Mouse (Mus musculus) kidney, embryonic 15.5 days (tissue): Measurements from ENCODE around the gene Pcsk2. TPM values are rescaled to one million over a fixed set of nuclear protein-coding genes. Genes with fewer than 3 reads are reported as not detected.

Experiments used
- ATAC-seq: fragments of 200-750 bp; cut with Nextera tagmentation; replicated peaks from 2 replicates; pipeline ENCODE4 v1.8.0; 2017; ENCODE audit warnings: moderate TSS enrichment; ENCODE audit not compliant: low FRiP score
- H3K27ac ChIP-seq: fragments of 300-500 bp; sonication (generic); 2 replicates; pipeline ENCODE4 v1.5.1; 2015; ENCODE audit warnings: mild to moderate bottlenecking, inconsistent platforms
- H3K27me3 ChIP-seq: fragments of 300-500 bp; sonication (generic); 2 replicates; pipeline ENCODE4 v1.6.1; 2015; ENCODE audit warnings: inconsistent platforms
- H3K36me3 ChIP-seq: fragments of 300-500 bp; sonication (generic); 2 replicates; pipeline ENCODE4 v1.6.1; 2015; ENCODE audit warnings: inconsistent platforms
- H3K4me1 ChIP-seq: fragments of 300-500 bp; sonication (generic); 2 replicates; pipeline ENCODE4 v1.6.1; 2015; ENCODE audit warnings: inconsistent platforms
- H3K4me2 ChIP-seq: fragments of 300-500 bp; sonication (generic); 2 replicates; pipeline ENCODE4 v1.6.1; 2015; ENCODE audit warnings: moderate library complexity, mild to moderate bottlenecking, inconsistent platforms
- H3K4me3 ChIP-seq: fragments of 300-500 bp; sonication (generic); replicated peaks from 2 replicates; pipeline ENCODE4 v1.5.1; 2015; ENCODE audit warnings: mild to moderate bottlenecking, inconsistent platforms
- H3K9ac ChIP-seq: fragments of 300-500 bp; sonication (generic); 2 replicates; pipeline ENCODE4 v1.6.1; 2015; ENCODE audit warnings: mild to moderate bottlenecking, inconsistent platforms
- H3K9me3 ChIP-seq: fragments of 300-500 bp; sonication (generic); replicated peaks from 2 replicates; pipeline ENCODE4 v1.6.1; 2016; ENCODE audit warnings: inconsistent platforms
- WGBS: fragments of 180-500 bp; shearing (Covaris S2); methylation state at CpG from one replicate; pipeline ENCODE4 v1.1.7; 2015; ENCODE audit warnings: mixed read lengths; 5-methylcytosine and 5-hydroxymethylcytosine counted together
- polyA plus RNA-seq: library from polyadenylated mRNA; unstranded; fragments of >200 nt; fragmentation: Nextera tagmentation; extraction: Ambion mirVana; gene quantifications from 2 replicates; pipeline ENCODE4 v1.2.1, GENCODE M21; 2015

Pcsk2 gene
- polyA plus RNA-seq: 1.6 and 1.9 TPM in 2 replicates

- WGBS: under 1% methylated on average over 42 of the region's 51 CpGs
- H3K9me3 ChIP-seq: no peaks in the 10 kb centered on the region
- H3K27me3 ChIP-seq: peaks cover 64% of the 10 kb centered on the region
- no peak within 1 kb of the TSS for H3K27ac ChIP-seq
- H3K9ac ChIP-seq: peak within 1 kb of the TSS; percentile 35; the same call in 1 of the 2 replicates
- peak within 1 kb of the TSS; percentile 53 for H3K4me3 ChIP-seq
- H3K4me2 ChIP-seq: peak within 1 kb of the TSS; percentile 88
- no peaks in the 10 kb centered on the region for H3K36me3 ChIP-seq
- peaks cover 17% of the 10 kb centered on the region for H3K4me1 ChIP-seq
- ATAC-seq: peak; percentile 93
These were observed at the start of gene Pcsk2 for GRCm38 (mm10) chr2:143545758-143546246. Pcsk2 (plus strand) TSS chr2:143546156.

- Histone ChIP-seq H3K4me1 (no peaks in the 10 kb centered on the region), H3K27me3 (no peaks in the 10 kb centered on the region), H3K9ac (no peak overlapping the region), H3K27ac (no peak overlapping the region), H3K4me2 (no peak overlapping the region), H3K9me3 (no peaks in the 10 kb centered on the region), H3K4me3 (no peak overlapping the region), H3K36me3 (no peaks in the 10 kb centered on the region)
- WGBS: 92% methylated on average over 9 of the region's 9 CpGs
- ATAC-seq: no peak
These were observed 45.1 kb upstream of the Pcsk2 start for GRCm38 (mm10) chr2:143500845-143501244.

DNA sequence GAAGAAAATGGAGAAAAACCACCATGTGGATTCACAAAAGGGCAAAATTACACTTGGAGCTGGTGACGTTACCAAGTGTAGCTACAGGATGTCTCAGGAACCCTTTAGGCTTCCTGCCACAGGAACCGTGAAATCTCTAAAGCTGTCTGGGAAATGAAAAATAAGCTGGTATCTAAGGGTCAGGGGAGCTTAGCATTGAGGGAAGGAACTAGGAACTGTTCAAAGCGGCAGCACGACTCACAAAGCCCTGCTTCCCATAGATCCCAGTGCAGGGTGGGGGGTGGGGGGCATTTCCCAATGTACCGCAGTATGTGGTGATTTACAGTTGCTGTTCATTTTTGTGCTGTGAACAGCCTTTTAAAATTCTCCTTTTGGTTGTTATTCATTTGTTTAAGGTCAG is 44.2 kb upstream of the Pcsk2 start:
- WGBS: 36% methylated on average over 5 of the region's 5 CpGs
- no peaks in the 10 kb centered on the region for H3K36me3 ChIP-seq
- H3K4me2 ChIP-seq: no peak overlapping the region
- no peak overlapping the region for H3K9ac ChIP-seq
- no peaks in the 10 kb centered on the region for H3K27me3 ChIP-seq
- H3K27ac ChIP-seq: no peak overlapping the region
- no peak overlapping the region for H3K4me3 ChIP-seq
- H3K4me1 ChIP-seq: no peaks in the 10 kb centered on the region
- no peaks in the 10 kb centered on the region for H3K9me3 ChIP-seq
- ATAC-seq: no peak

DNA sequence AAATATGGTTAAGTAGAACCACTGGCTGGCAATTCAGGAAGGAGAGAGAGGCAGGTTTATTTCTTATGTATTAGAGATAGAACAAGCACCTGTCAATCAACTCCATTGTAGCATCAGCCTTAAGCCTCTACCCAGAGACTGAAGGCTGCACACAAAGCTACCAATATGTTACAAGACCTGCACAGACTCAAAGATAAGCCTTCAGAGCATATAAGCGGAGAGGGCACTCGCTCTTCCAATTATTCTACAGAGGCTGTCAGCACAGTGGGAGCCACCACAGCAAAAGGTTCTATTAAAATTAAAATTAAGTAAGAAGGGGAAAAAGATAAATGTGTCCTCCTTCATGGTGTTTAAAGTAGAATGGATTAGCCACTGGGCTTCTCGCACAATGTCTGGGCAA is 43.8 kb upstream of the Pcsk2 start:
- H3K27me3 ChIP-seq: no peaks in the 10 kb centered on the region
- no peak overlapping the region for H3K4me2 ChIP-seq
- H3K27ac ChIP-seq: no peak overlapping the region
- no peaks in the 10 kb centered on the region for H3K36me3 ChIP-seq
- H3K4me1 ChIP-seq: no peaks in the 10 kb centered on the region
- 90% methylated on average over 3 of the region's 3 CpGs for WGBS
- H3K4me3 ChIP-seq: no peak overlapping the region
- ATAC-seq: no peak
- no peaks in the 10 kb centered on the region for H3K9me3 ChIP-seq
- H3K9ac ChIP-seq: no peak overlapping the region

- peak; percentile 86 for ATAC-seq
- H3K9me3 ChIP-seq: no peaks in the 10 kb centered on the region
- no peaks in the 10 kb centered on the region for H3K36me3 ChIP-seq
- H3K4me1 ChIP-seq: no peaks in the 10 kb centered on the region
- H3K9ac ChIP-seq: no peak overlapping the region
- no peak overlapping the region for H3K27ac ChIP-seq
- WGBS: 16% methylated on average over 3 of the region's 3 CpGs
- H3K4me3 ChIP-seq: no peak overlapping the region
- H3K4me2 ChIP-seq: no peak overlapping the region
- no peaks in the 10 kb centered on the region for H3K27me3 ChIP-seq
These were observed 9.5 kb upstream of the Pcsk2 start for GRCm38 (mm10) chr2:143536485-143536884.

DNA sequence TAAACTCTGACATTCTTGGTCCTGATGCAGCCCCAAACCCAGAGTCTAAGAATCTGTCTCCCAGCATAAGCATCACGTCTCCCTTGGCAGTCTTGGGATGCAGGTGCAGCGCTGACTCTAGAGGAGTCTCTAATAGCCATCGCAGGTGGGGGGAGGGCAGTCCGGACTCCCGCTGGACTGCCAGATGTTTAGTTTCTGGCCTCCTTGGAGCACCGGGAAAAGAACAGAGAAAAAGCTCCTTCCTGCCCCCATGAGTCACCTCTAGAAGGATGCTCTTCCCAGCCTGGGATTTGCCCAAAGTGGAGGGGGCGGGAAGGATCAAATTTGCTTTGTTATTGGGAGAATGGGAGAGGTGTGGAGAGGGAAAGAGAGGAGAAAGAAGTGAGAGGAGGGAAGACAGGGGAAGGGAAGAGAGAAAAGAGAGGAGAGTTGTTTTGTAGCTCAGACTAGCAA is 631 bp upstream of the Pcsk2 start:
- Histone ChIP-seq H3K27ac (no peak overlapping the region), H3K4me1 (peaks cover 17% of the 10 kb centered on the region), H3K9ac (peak overlapping the region; percentile 35; the same call in 1 of the 2 replicates), H3K4me2 (peak overlapping the region; percentile 88), H3K27me3 (peaks cover 62% of the 10 kb centered on the region), H3K36me3 (no peaks in the 10 kb centered on the region), H3K9me3 (no peaks in the 10 kb centered on the region), H3K4me3 (peak overlapping the region; percentile 53)
- 0% methylated on average over 7 of the region's 7 CpGs for WGBS
- peak; percentile 61 for ATAC-seq

- H3K9me3 ChIP-seq: no peaks in the 10 kb centered on the region
- 2% methylated on average over 33 of the region's 33 CpGs for WGBS
- H3K27me3 ChIP-seq: peaks cover 64% of the 10 kb centered on the region
- H3K36me3 ChIP-seq: no peaks in the 10 kb centered on the region
- peaks cover 17% of the 10 kb centered on the region for H3K4me1 ChIP-seq
- peak overlapping the region; percentile 53 for H3K4me3 ChIP-seq
- ATAC-seq: peak; percentile 56; the same call in 1 of the 2 replicates
- no peak overlapping the region for H3K9ac ChIP-seq
- no peak overlapping the region for H3K27ac ChIP-seq
- peak overlapping the region; percentile 88 for H3K4me2 ChIP-seq
These were observed 656 bp downstream of the Pcsk2 start for GRCm38 (mm10) chr2:143546412-143547211.

DNA sequence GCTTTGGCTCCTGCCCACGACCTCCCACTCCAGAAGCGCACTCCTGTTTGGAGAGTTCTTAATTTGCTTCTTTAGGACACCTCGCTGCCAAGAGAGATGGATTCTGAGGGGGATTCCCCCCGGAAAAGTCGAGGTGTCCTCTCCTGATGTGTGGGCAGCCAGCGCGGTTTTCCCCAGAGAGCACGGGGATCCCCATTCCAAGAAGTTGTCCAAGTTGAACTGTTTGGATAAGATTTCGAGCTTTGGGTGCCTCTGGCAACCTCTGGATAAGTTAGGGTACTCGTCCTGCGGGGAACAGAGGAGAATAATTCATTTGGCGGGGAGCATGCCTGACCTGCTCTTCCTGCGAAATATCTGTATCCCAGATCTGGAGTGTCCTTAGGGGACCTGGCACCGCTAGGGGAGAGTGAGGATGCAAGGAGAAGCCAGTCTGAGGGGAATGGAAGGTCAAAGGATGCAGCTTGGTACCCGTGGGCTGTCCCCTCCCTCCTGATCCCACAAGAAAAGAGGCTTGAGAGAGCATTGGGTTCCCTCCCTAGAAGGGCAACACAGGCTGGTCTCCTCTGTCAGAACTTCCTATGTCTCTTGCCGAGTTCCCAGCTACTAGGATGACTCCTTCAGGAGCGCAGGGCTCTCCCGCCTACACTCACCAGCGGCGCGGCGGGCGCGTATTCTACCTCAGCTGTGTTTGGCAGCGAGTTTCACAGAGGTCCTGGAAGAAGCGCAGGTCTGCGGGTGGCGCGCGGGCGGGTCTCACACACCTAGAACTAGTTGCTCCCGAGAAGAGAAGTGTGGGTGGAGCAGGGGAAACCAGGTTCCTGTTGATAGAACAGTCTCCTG is 1.5 kb downstream of the Pcsk2 start:
- peaks cover 64% of the 10 kb centered on the region for H3K27me3 ChIP-seq
- no peaks in the 10 kb centered on the region for H3K9me3 ChIP-seq
- peaks cover 17% of the 10 kb centered on the region for H3K4me1 ChIP-seq
- no peak overlapping the region for H3K27ac ChIP-seq
- ATAC-seq: no peak
- no peak overlapping the region for H3K9ac ChIP-seq
- peak overlapping the region; percentile 53 for H3K4me3 ChIP-seq
- WGBS: 2% methylated on average over 32 of the region's 32 CpGs
- no peaks in the 10 kb centered on the region for H3K36me3 ChIP-seq
- peak overlapping the region; percentile 88 for H3K4me2 ChIP-seq

DNA sequence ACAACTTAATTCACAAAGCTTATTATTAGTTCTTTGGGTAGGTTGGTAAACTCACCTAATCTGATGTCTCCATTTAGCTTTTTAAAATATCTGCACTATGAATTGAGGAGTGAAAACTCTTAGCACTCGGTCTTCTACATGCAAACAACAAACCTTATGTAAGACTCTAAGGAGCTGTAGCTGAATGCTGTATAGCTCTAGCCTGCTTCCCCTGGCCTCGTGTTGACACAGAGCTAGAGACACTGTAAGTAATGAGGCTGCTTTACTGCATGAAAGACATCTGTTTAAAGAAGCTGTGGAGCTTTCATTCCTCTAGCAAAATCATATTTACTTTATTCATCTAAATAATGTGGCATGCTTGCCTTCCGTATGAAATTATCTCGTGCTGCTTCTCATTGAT is 14.4 kb downstream of the Pcsk2 start:
- Histone ChIP-seq H3K4me3 (no peak overlapping the region), H3K4me2 (no peak overlapping the region), H3K27me3 (no peaks in the 10 kb centered on the region), H3K9ac (no peak overlapping the region), H3K4me1 (no peaks in the 10 kb centered on the region), H3K27ac (no peak overlapping the region), H3K36me3 (no peaks in the 10 kb centered on the region), H3K9me3 (0 out of 2 replicates have a peak, but pooled peaks cover 4% of the 10 kb centered on the region)
- no peak for ATAC-seq
- whole genome bisulfite sequencing: 77% methylated on average over 4 of the region's 4 CpGs

DNA sequence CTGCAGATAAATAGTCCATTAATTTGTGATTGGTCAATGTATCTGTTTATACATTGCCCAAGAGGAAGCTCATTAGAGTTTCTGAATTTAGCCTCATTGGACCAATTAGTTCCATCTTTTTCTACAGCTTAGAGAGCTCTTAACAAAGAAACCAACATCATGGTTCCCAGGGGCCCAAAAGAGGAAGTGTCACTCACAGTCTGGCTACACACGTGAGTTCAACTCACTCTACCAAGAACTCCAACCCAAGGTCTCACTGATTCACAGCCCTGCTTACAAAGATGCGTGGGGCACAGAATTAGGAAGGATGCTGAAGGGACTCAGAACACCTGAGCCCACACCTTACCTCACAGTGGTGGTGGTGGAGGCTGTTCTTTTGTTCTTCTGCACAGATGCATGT is 19.1 kb downstream of the Pcsk2 start:
- WGBS: 66% methylated on average over 2 of the region's 2 CpGs
- Histone ChIP-seq H3K4me1 (no peaks in the 10 kb centered on the region), H3K36me3 (no peaks in the 10 kb centered on the region), H3K27ac (no peak overlapping the region), H3K9ac (no peak overlapping the region), H3K4me2 (no peak overlapping the region), H3K9me3 (no peaks in the 10 kb centered on the region), H3K27me3 (no peaks in the 10 kb centered on the region), H3K4me3 (no peak overlapping the region)
- ATAC-seq: no peak

DNA sequence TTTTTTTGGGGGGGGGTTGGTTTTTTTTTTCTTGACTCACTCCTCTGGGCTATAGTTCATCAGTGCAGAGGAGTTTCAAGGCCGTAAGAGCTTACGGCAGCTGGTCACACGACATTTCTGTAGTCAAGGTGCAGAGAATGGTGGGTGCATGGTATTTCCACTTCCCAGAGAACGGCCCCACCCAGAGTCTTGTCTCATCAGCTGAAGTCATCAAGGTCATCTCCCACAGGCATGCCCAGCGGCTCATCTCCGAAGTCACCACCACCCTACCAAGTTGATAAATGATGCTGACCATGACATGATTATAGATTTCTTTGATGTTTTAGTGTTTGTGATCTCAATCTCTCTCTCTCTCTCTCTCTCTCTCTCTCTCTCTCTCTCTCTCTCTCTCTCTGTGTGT is 20.0 kb downstream of the Pcsk2 start:
- Histone ChIP-seq H3K9ac (no peak overlapping the region), H3K4me1 (no peaks in the 10 kb centered on the region), H3K27me3 (no peaks in the 10 kb centered on the region), H3K36me3 (no peaks in the 10 kb centered on the region), H3K9me3 (no peaks in the 10 kb centered on the region), H3K4me3 (no peak overlapping the region), H3K27ac (no peak overlapping the region), H3K4me2 (no peak overlapping the region)
- WGBS: 86% methylated on average over 6 of the region's 6 CpGs
- ATAC-seq: no peak

GRCm38 (mm10) chr2:143585341-143585740 is 39.4 kb downstream of the Pcsk2 start:
- no peaks in the 10 kb centered on the region for H3K27me3 ChIP-seq
- no peaks in the 10 kb centered on the region for H3K9me3 ChIP-seq
- no peaks in the 10 kb centered on the region for H3K36me3 ChIP-seq
- no peak overlapping the region for H3K4me3 ChIP-seq
- no peak overlapping the region for H3K9ac ChIP-seq
- WGBS: 77% methylated on average over 6 of the region's 6 CpGs
- no peaks in the 10 kb centered on the region for H3K4me1 ChIP-seq
- no peak overlapping the region for H3K27ac ChIP-seq
- H3K4me2 ChIP-seq: no peak overlapping the region
- ATAC-seq: no peak
